Mouse (Mus musculus) T-helper 1 cell (primary cell): ENCODE measurements around the gene Rbm15b.

Experiments
- in situ Hi-C: fragments of 300-600 bp; cut with MboI, MseI; formaldehyde crosslinking; loops from one replicate; pipeline ENCODE4 v1.15.1; 2025; ENCODE audit warnings: high pct_unique_total_duplicates

Rbm15b gene

DNA sequence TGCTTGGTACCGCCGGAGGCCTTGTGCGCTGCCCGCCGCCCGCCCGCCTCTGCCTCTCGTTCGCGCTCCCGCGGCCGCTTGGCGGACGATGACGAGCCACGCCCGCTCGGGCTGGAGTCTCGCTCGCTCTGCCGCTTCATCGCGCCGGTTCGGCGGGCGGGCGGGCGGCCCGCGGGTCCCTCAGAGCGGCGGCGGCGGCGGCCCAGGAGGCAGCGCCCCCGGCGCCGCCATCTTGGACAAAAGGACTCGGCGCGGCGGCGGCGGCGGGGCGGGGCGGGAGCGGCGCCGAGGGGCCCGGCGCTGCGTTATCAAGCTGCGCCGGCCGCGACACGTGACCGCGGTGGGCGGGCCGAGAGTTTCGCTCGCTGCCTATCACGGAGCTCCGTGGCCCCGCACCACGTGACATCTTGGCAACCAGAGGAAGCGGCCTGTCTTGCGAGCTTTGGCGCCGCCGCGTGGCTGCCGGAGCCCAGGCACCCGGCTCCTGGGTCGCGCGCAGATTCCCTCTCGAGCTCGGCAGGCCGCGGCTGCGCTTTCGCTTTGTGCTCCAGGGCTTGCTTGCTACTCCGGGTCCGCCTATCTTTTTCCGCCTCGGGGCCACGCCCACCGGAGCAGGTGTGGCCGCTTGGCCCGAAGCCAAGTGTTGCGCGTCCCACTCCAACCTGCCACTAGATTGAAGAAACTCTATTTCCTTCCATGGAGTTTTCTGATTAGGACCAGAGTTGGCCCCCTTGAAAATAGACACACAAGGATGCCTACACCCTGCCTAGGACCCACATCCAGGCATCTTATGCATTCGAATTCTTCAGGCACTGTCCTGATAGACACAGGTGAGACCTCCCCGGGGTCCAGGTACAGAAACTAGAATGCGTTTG is at the start of gene Rbm15b:
TSS of gene Rbm15b (minus strand) at position 601 of the 875 bp plus-strand sequence.
- in situ Hi-C loops: loop anchor here (10.0 kb wide), 2 partner anchors 202 to 638 kb away; partner anchors contain the start of gene Tex264

DNA sequence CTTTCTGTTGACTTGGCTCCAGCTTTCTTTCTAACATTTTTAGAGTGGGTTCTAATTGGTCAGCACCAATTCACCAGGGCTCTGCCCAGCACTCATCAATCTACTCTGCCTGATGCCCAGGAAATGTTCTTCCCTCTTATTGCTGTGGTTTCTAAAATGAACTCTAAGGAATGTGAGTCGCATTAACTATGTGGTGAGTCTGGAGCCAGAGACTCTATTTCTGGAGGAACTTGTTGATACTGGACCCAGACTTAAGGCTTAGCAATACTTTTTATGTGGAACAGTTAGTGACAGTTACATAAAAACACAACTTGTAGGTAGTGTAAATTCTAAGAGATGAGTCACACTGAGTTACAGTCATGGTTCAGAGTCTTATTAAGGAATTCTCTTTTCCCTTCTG is 47.8 kb upstream of the Rbm15b start:
- in situ Hi-C loops: no loop called here

DNA sequence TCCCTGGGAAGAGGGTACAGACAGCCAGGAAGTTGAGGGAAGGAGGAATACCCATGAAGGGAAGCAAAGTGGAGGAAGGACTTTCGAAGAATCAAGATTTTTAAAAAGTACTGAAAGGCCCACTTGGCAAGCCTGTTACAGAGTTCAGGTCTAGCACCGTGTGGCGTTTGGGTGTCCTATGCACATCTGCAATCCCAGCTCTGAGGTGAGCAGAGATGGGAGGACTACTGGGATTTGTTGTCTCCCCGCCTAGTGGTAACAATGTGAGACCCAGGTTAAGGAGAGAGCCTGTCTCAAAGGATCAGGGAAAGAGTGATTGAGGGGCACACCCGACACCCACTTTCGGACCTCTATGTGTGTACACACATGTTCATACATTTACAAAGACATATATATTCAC is 27.6 kb upstream of the Rbm15b start:
- in situ Hi-C loops: no loop called here

DNA sequence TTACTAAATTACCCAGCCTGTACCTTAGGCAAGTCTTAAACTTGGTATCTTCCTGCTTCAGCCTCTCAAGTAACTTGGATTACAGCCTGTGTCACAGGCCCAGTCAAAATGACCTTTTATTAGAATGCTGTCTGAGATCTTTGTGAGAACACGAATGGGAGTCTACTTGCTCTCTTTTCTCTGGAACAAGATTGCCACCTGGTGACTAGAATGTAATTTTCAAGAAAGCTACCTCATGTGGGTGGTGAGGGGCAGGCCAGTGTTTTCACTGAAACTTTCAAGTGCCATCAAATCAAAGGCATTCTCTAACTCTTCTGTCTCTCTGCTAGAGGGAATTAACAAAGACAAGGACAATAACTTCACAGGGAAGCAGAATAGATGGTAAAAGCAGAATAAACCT is 26.5 kb upstream of the Rbm15b start:
- in situ Hi-C loops: no loop called here

DNA sequence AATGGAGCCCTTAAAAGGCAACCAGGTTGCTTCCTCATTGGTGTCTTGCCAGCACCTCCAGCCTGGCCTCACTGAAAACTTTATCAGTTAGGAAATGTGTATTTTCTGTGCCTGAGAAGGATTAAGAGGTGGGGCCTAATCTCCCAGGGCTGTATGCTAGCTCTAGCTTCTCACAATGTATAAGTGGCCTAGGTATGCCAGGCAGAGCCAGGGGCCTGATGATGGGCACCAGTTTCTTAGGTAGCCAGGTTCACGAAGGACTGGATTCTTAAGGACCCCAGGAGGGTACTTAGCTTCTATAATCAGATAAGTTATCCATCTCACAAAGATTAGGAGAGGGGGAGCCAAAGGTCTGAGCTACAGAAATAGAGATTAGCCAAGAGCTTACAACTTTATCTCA is 24.4 kb upstream of the Rbm15b start:
- in situ Hi-C loops: no loop called here

DNA sequence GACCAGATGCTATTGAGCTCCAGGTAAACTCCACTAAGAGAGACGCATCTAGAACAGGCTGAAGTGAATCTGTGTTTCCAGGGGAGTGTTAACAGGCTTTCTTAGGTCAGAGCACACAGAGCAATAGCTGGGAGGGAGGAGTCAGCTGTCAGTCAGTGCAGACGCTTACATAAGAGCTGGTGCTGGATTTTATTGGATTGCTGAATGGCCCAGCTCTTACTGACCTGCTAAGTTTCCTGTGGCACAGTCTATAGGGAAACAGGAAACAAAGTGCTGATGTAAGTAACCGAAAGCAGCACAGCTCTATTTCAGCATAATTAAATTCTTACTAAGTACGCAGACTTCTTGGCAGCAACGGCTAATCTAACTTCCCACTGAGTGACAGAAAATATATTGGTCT is 21.5 kb upstream of the Rbm15b start:
- in situ Hi-C loops: loop anchor here (10.0 kb wide), 1 partner anchor 446 kb away; no protein-coding TSS in a partner anchor

DNA sequence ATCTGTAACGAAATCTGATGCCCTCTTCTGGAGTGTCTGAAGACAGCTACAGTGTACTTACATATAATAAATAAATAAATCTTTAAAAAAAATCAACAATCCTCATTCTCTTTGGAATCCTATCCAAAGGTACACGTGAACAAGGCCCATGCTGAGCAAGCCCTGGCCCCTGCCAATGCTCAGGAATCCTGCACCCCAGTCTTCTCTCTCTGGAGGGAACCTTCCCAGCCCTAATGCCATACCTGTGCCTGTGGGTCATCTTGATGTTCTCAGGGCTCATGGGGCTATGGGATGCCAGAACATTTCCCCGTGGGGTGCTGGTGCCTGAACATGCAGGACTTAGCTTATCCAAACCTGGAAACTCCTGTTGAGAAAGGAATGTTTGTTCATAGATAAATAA is 20.9 kb upstream of the Rbm15b start:
- in situ Hi-C loops: loop anchor here (10.0 kb wide), 1 partner anchor 447 kb away; no protein-coding TSS in a partner anchor

DNA sequence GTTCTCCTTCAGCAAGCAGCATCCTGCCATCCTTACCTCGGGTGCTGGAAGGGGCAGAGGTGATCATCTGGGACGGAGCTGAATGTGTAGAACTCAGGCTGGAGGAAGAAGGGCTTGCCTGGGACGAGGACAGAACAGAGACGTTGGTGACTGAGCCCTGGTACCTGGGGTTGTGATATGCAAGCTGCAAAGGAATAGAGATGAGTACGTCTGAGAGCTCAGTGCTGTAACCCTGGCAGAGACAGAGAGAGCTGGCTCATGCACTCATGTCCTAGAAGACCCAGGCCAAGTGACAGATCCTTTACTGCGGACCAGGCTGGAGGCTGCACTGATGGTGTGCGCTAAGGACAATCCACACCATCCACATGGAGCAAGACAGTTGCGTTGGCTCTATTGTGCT is 19.4 kb upstream of the Rbm15b start:
- in situ Hi-C loops: loop anchor here (10.0 kb wide), 1 partner anchor 448 kb away; no protein-coding TSS in a partner anchor

DNA sequence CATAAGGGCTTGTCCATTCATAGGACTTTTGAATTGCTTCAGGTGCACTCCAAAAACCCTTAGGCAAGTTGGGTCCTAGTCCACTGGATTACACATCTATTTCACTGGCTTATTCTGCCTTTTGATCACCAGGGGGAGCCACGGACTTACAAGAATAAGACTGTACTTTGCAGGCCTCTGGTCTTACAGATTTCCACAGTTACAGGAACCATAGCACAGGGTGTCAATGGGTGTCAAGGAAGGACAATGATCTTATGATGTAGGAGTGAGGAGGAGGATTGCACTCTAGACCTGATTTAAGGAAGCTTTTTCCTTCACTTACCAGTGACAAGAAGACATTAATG is 16.5 kb upstream of the Rbm15b start:
- in situ Hi-C loops: loop anchor here (10.0 kb wide), 1 partner anchor 451 kb away; no protein-coding TSS in a partner anchor

DNA sequence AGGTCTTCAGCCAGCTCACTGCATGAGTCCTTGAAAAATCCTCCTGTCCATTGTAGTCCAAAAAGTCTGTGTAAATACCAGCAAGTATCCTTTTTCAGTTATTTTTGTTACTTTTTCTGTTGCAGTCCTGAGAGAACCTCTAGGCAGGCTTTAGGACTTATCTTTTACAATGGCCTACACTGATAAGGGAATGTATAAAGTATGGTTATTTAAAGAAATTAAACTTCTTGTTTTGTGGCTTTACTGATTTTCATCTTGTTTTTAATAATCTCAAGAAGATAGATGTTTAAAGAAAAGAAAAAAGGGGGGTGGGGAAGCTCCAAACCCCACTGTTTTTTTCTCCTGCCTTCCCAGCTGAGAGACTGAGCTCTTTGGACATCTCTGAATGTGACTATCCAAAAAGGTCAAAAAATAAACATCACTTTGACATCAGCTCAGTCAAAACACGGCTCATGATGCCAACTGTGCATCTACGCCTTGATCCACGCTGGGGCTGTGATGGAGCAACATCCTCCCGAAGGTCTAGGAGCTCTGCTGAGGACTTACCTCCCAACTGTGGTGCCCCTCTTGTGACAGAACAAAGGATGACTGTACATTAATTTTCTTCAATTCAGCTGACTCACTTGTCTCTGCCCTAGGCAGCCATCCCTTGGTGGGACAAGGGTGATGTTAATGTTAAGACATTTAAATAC is 16.0 kb upstream of the Rbm15b start:
- in situ Hi-C loops: loop anchor here (10.0 kb wide), 1 partner anchor 452 kb away; no protein-coding TSS in a partner anchor

DNA sequence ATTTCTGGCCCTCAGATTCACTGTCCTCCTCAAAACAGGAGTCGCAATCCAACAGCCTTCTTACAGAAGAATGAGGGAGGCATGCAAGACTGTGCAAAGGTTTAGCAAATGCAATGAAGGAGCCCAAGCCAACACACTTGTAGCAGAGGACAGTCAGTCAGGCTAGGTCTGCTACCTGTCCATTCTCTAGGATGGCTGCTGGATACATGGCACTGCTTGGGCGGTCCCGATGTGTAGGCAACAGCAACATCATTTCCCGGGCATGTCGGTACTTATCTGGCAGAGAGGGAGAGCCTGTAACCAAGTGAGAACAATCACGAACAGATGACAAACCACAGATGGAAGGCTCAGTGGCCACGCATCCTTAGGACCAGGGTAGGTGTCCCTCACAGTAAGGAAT is 14.4 kb upstream of the Rbm15b start:
- in situ Hi-C loops: loop anchor here (10.0 kb wide), 1 partner anchor 453 kb away; no protein-coding TSS in a partner anchor

DNA sequence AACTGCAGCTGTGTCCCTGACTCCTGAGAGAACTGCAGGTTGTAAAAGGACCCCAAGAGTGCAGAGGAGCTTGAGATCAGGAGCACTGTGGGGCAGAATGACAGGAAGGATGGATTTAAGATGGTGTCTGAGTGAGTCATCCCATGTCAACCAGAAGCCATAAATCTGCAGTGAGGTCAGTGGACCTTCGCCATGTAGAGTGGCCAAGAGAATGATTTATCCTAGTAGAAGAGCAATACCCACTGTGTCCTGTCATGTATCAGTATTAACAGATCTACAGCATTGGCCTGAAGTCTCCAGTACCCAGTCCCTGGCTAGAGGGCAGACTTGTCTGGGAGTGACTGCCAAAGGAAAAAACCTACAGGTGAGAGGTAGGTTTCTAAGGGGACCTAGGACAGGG is 11.7 kb upstream of the Rbm15b start:
- in situ Hi-C loops: loop anchor here (10.0 kb wide), 1 partner anchor 656 kb away; the partner anchor contains the start of gene Rassf1

DNA sequence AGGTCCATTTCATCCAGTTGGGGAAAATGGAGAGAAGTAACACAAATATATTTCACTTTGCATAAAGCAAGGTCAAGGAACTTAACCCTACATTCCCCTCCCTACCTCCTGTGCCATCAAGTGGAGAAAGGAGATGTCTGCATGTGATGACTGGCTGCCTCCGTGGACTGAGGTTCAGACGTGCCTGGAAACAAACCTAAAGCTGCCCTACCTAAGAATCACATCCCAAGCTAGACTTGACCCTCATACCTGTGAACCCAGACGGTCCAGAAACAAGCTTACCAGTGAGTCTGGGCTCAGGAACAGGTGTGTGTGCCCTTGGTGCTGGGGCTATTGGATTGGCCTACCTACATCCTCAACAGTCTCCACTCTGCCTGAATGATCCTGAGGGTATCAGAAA is 6.1 kb upstream of the Rbm15b start:
- in situ Hi-C loops: loop anchor here (5.0 to 10.0 kb wide), 2 partner anchors 399 to 661 kb away; partner anchors contain the start of gene Rassf1

DNA sequence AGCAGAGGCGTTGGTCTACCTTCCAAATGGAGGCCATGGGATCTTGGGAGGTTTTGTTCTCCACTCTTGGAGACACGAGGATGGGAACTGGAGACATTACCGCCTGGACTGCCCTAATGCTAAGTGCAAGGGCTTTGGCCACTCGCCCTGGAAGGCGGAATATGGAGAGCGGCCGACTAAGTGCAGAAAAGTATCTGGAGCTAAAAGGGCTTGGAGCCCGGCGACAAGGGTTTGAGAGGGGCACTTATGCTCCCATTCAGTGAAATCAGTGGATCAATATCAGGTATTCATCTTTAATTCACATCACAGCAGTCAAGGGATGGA is 5.3 kb upstream of the Rbm15b start:
- in situ Hi-C loops: loop anchor here (5.0 to 10.0 kb wide), 2 partner anchors 400 to 662 kb away; partner anchors contain the start of gene Rassf1

DNA sequence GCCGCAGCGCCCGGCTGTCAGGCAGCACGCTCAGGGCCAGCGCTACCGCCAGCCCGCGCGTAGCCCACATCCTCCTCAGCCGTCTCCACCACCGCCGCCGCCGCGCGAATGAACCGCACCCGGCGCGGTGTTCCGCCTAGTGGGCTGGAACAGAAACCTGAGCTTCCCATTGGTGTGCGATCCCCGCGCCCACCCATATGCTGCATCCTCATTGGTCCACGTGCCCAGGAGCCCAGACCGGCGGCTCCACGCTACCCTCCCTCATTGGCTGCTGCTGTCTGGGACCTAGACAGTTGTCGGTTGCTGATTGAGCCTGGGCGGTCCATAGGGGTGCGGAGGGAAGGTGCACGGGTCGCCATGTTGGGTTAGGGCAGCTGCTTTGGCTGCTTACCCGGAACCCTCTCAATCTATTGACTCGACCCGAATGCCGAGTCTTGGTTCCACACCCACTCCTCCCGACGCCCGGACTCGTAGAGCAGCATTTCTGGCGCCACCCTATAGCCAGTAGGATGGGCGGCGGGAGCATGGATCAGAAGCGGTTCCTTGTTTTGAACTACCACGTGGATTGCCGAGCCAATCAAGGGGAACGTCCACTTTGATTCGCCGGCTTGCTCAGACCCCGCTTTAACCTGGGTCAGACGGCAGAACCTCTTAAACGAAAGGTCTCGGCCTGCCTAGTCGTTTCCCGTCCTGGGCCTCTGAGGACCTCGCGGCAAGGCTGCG is 4.8 kb upstream of the Rbm15b start, which contains the start of gene Manf:
TSS of gene Manf (minus strand) at position 151 of the 723 bp plus-strand sequence.
- in situ Hi-C loops: loop anchor here (5.0 to 10.0 kb wide), 2 partner anchors 400 to 663 kb away; partner anchors contain the start of gene Rassf1

DNA sequence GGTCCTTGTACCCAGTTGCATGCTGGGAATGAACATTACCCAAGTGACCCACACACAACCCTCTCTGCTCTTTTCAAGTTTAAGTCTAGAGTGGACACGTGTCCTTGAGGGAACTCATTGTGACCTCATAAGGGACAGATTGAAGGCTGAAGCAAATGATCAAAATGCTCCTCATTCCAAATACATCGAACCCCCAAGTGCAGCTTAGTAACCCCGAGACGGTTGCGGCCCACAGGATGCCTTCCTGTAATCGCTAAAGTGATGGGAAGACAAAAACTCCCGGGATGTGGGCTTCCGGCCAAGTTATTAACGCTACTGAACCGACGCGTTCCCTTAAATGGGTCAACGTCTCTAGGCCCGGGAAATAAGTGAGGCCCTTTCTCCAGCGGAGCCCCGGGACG is 4.1 kb upstream of the Rbm15b start:
- in situ Hi-C loops: loop anchor here (5.0 to 10.0 kb wide), 2 partner anchors 401 to 663 kb away; partner anchors contain the start of gene Rassf1

DNA sequence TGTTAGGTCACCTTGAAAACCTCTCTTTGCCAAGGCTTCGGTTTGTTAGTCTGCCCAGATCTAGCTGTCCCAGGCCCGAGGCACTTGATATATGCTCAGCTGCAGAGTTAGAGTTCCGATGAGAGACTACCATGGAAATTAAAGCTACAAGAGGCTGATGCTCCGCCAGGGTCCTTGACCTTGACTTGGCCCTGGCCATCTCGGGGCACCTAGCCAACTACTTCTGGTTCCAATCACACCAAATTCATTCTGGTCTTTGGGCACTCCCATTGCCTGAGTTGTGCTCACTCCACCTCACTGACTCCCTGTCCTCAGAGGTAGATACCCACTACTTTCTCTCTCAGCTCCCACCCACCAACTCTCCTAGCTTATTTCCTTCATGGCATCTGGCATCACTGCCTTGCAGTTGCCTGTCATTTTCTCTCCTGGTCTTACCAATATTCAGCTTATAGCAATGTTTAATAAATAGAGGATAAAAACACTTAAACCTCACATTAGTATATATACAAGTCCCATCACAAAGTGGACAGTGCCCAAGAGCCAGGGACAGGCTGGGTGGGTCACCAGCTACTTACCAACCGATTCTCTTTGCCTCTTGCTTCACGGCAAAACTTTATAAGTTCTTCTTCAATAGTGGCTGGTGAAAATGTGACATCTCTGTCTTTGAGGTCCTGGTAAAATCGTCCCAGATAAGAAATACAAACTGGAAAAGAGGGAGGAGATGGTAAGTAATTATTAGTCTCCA is 3.4 kb upstream of the Rbm15b start:
- in situ Hi-C loops: loop anchor here (5.0 to 10.0 kb wide), 2 partner anchors 402 to 664 kb away; partner anchors contain the start of gene Rassf1

DNA sequence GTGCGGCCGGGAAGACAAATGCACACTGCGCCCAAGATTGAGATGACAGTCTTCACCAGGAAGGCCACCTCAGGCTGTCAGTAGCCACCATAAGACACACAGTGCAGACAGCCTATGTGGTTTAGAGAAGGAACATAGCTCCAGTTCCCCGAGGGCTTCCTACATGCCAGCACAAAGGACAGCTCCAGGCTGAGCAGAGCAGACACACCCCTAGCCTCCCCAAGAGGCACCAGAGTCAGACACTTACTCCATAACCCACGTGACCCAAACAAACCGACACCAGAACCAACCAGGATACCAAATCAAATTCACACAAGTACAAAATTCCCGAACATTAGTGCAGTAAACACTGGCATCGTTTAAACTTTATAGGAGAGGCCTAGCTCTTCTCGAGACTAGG is 2.1 kb upstream of the Rbm15b start:
- in situ Hi-C loops: loop anchor here (10.0 kb wide), 2 partner anchors 205 to 635 kb away; partner anchors contain the start of gene Tex264

DNA sequence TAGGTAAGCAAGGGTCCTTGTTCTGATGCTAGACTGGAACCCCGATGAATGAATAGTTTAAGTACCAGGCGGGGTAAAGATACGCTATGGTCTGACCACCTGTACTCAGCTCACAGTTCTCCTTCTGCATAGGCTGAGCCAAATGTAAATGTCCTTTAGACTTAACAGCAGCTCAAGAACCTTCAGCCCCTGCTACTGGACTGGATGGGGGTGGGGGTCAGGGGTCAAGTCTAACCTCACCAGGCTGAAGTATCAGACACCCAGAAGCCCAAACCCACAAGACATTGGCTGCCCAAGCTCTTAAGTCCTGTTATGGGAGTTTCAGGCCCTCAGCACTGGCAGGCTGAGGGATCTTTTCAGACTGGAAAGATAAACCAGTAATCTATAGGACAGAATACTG is 1.1 kb upstream of the Rbm15b start:
- in situ Hi-C loops: loop anchor here (10.0 kb wide), 2 partner anchors 204 to 636 kb away; partner anchors contain the start of gene Tex264
